Mouse (Mus musculus) bone marrow macrophage, adult 2 months (primary cell): ENCODE measurements around the gene Col18a1.

ENCODE experiments used
- CTCF ChIP-seq: IDR thresholded peaks from 2 replicates; pipeline ENCODE4 v1.5.1; 2012; ENCODE audit warnings: low read depth, mild to moderate bottlenecking, low read length, moderate library complexity
- POLR2A ChIP-seq: IDR thresholded peaks from 2 replicates; pipeline ENCODE4 v1.6.1; 2012; ENCODE audit warnings: mild to moderate bottlenecking, low read depth, low read length, borderline replicate concordance

- TF ChIP-seq CTCF (no peak), POLR2A (no peak)
Measured at GRCm38 (mm10) chr10:77133951-77134806, 32.2 kb downstream of the Col18a1 start.
